Mouse (Mus musculus) embryonic facial prominence, embryonic 10.5 days (tissue): ENCODE measurements around the gene Igsf3. TPM values are rescaled to one million over a fixed set of nuclear protein-coding genes. Genes with fewer than 3 reads are reported as not detected.

Experiments
- DNase-seq: peaks from one replicate; pipeline ENCODE4 v3.0.0-alpha.2; 2017; ENCODE audit warnings: low spot score
- H3K27ac ChIP-seq: fragments of 300-500 bp; sonication (generic); replicated peaks from 2 replicates; pipeline ENCODE4 v1.5.1; 2016; ENCODE audit warnings: mild to moderate bottlenecking
- H3K27me3 ChIP-seq: fragments of 300-500 bp; sonication (generic); replicated peaks from 2 replicates; pipeline ENCODE4 v1.6.1; 2016; ENCODE audit warnings: low read depth, mild to moderate bottlenecking; ENCODE audit not compliant: poor library complexity, severe bottlenecking
- H3K36me3 ChIP-seq: fragments of 300-500 bp; sonication (generic); replicated peaks from 2 replicates; pipeline ENCODE4 v1.6.1; 2016; ENCODE audit warnings: mild to moderate bottlenecking, moderate library complexity
- H3K4me1 ChIP-seq: fragments of 300-500 bp; sonication (generic); 2 replicates; pipeline ENCODE4 v1.6.1; 2016
- H3K4me3 ChIP-seq: fragments of 300-500 bp; sonication (generic); 2 replicates; pipeline ENCODE4 v1.5.1; 2016; ENCODE audit warnings: mild to moderate bottlenecking, moderate library complexity
- H3K9me3 ChIP-seq: fragments of 300-500 bp; sonication (generic); 2 replicates; pipeline ENCODE4 v1.6.1; 2016; ENCODE audit warnings: mild to moderate bottlenecking
- WGBS: fragments of 180-500 bp; shearing (Covaris S2); methylation state at CpG from one replicate; pipeline ENCODE4 v1.1.7; 2016; 5-methylcytosine and 5-hydroxymethylcytosine counted together
- polyA plus RNA-seq: library from polyadenylated mRNA; unstranded; fragments of >200 nt; fragmentation: Nextera tagmentation; extraction: Ambion mirVana; gene quantifications from 2 replicates; pipeline ENCODE4 v1.2.1, GENCODE M21; 2016

Igsf3 gene
- polyA plus RNA-seq, 1 experiment from 2014 or later: 59.2 TPM

GRCm38 (mm10) chr3:101378102-101378501, 1.2 kb downstream of the Igsf3 start:
- peak overlapping the region; percentile 93 for H3K27ac ChIP-seq
- peak overlapping the region; percentile 95 for H3K4me3 ChIP-seq
- DNase-seq: peak; percentile 77
- no peaks in the 10 kb centered on the region for H3K9me3 ChIP-seq
- no peaks in the 10 kb centered on the region for H3K36me3 ChIP-seq
- under 1% methylated on average over 12 of the region's 12 CpGs for WGBS
- H3K4me1 ChIP-seq: peaks cover 75% of the 10 kb centered on the region
- H3K27me3 ChIP-seq: 0 out of 2 replicates have a peak, but pooled peaks cover 9% of the 10 kb centered on the region

- Histone ChIP-seq H3K9me3 (no peaks in the 10 kb centered on the region), H3K4me3 (peak overlapping the region; percentile 95), H3K4me1 (peaks cover 80% of the 10 kb centered on the region), H3K36me3 (no peaks in the 10 kb centered on the region), H3K27me3 (no peaks in the 10 kb centered on the region), H3K27ac (peak overlapping the region; percentile 58)
- 31% methylated on average over 4 of the region's 4 CpGs for WGBS
- DNase-seq: no peak
Measured at GRCm38 (mm10) chr3:101379789-101380188, 2.9 kb downstream of the Igsf3 start.

- Histone ChIP-seq H3K4me1 (peaks cover 94% of the 10 kb centered on the region), H3K27ac (peak overlapping the region; percentile 65; the same call in 1 of the 2 replicates), H3K4me3 (peak overlapping the region; percentile 95), H3K27me3 (no peaks in the 10 kb centered on the region), H3K9me3 (no peaks in the 10 kb centered on the region), H3K36me3 (no peaks in the 10 kb centered on the region)
- WGBS: 50% methylated on average over 5 of the region's 5 CpGs
- DNase-seq: peak; percentile 52
Measured at GRCm38 (mm10) chr3:101381691-101382090, 4.8 kb downstream of the Igsf3 start.

- Histone ChIP-seq H3K27ac (no peak overlapping the region; the same call in 1 of the 2 replicates), H3K4me3 (peak overlapping the region; percentile 95; the same call in 1 of the 2 replicates), H3K4me1 (peaks cover 95% of the 10 kb centered on the region), H3K36me3 (no peaks in the 10 kb centered on the region), H3K27me3 (no peaks in the 10 kb centered on the region), H3K9me3 (no peaks in the 10 kb centered on the region)
- DNase-seq: no peak
- 58% methylated on average over 4 of the region's 4 CpGs for WGBS
Measured at GRCm38 (mm10) chr3:101382751-101383150, 5.9 kb downstream of the Igsf3 start.

- Histone ChIP-seq H3K4me3 (no peak overlapping the region), H3K36me3 (no peaks in the 10 kb centered on the region), H3K4me1 (peaks cover 95% of the 10 kb centered on the region), H3K27ac (peak overlapping the region; percentile 35; the same call in 1 of the 2 replicates), H3K9me3 (no peaks in the 10 kb centered on the region), H3K27me3 (no peaks in the 10 kb centered on the region)
- DNase-seq: no peak
- 34% methylated on average over 8 of the region's 8 CpGs for WGBS
Measured at GRCm38 (mm10) chr3:101386430-101387016, 9.6 kb downstream of the Igsf3 start.

GRCm38 (mm10) chr3:101387849-101388248, 11.0 kb downstream of the Igsf3 start:
- H3K4me1 ChIP-seq: peaks cover 95% of the 10 kb centered on the region
- H3K27me3 ChIP-seq: no peaks in the 10 kb centered on the region
- 4% methylated on average over 10 of the region's 10 CpGs for WGBS
- H3K27ac ChIP-seq: peak overlapping the region; percentile 81
- H3K36me3 ChIP-seq: no peaks in the 10 kb centered on the region
- H3K9me3 ChIP-seq: no peaks in the 10 kb centered on the region
- peak overlapping the region; percentile 39 for H3K4me3 ChIP-seq
- DNase-seq: peak; percentile 62

GRCm38 (mm10) chr3:101389566-101389965, 12.7 kb downstream of the Igsf3 start:
- H3K9me3 ChIP-seq: no peaks in the 10 kb centered on the region
- no peak for DNase-seq
- peak overlapping the region; percentile 66 for H3K27ac ChIP-seq
- H3K27me3 ChIP-seq: no peaks in the 10 kb centered on the region
- no peak overlapping the region for H3K4me3 ChIP-seq
- 0 out of 2 replicates have a peak, but pooled peaks cover 4% of the 10 kb centered on the region for H3K36me3 ChIP-seq
- 83% methylated on average over 3 of the region's 3 CpGs for WGBS
- peaks cover 98% of the 10 kb centered on the region for H3K4me1 ChIP-seq

- no peak for DNase-seq
- Histone ChIP-seq H3K27me3 (no peaks in the 10 kb centered on the region), H3K36me3 (0 out of 2 replicates have a peak, but pooled peaks cover 4% of the 10 kb centered on the region), H3K4me1 (peaks cover 98% of the 10 kb centered on the region), H3K27ac (peak overlapping the region; percentile 66), H3K9me3 (no peaks in the 10 kb centered on the region), H3K4me3 (no peak overlapping the region)
- WGBS: 35% methylated on average over 9 of the region's 9 CpGs
Measured at GRCm38 (mm10) chr3:101390472-101390871, 13.6 kb downstream of the Igsf3 start.

GRCm38 (mm10) chr3:101391991-101392390, 15.1 kb downstream of the Igsf3 start:
- Histone ChIP-seq H3K27ac (no peak overlapping the region), H3K4me1 (peaks cover 100% of the 10 kb centered on the region), H3K9me3 (no peaks in the 10 kb centered on the region), H3K27me3 (no peaks in the 10 kb centered on the region), H3K4me3 (no peak overlapping the region), H3K36me3 (0 out of 2 replicates have a peak, but pooled peaks cover 4% of the 10 kb centered on the region)
- WGBS: 93% methylated on average over 6 of the region's 6 CpGs
- no peak for DNase-seq

- Histone ChIP-seq H3K36me3 (0 out of 2 replicates have a peak, but pooled peaks cover 4% of the 10 kb centered on the region), H3K9me3 (no peaks in the 10 kb centered on the region), H3K27me3 (no peaks in the 10 kb centered on the region), H3K4me1 (peaks cover 100% of the 10 kb centered on the region), H3K4me3 (no peak overlapping the region), H3K27ac (peak overlapping the region; percentile 92)
- WGBS: 85% methylated on average over 6 of the region's 6 CpGs
- no peak for DNase-seq
Measured at GRCm38 (mm10) chr3:101393103-101393644, 16.3 kb downstream of the Igsf3 start.

- peak; percentile 28 for DNase-seq
- Histone ChIP-seq H3K36me3 (0 out of 2 replicates have a peak, but pooled peaks cover 4% of the 10 kb centered on the region), H3K4me3 (peak overlapping the region; percentile 0; the same call in 1 of the 2 replicates), H3K27me3 (no peaks in the 10 kb centered on the region), H3K9me3 (no peaks in the 10 kb centered on the region), H3K27ac (peak overlapping the region; percentile 92), H3K4me1 (peaks cover 100% of the 10 kb centered on the region)
- 50% methylated on average over 19 of the region's 19 CpGs for WGBS
Measured at GRCm38 (mm10) chr3:101393659-101394539, 17.0 kb downstream of the Igsf3 start.

- peak overlapping the region; percentile 27 for H3K4me3 ChIP-seq
- H3K36me3 ChIP-seq: 0 out of 2 replicates have a peak, but pooled peaks cover 4% of the 10 kb centered on the region
- H3K4me1 ChIP-seq: peaks cover 100% of the 10 kb centered on the region
- H3K9me3 ChIP-seq: no peaks in the 10 kb centered on the region
- DNase-seq: peak; percentile 92
- no peaks in the 10 kb centered on the region for H3K27me3 ChIP-seq
- peak overlapping the region; percentile 92 for H3K27ac ChIP-seq
- WGBS: 18% methylated on average over 5 of the region's 5 CpGs
Measured at GRCm38 (mm10) chr3:101395341-101395740, 18.5 kb downstream of the Igsf3 start.
